Mouse (Mus musculus) CH12.LX (cell line): ENCODE measurements around the gene Akap10.

Experiments used
- CTCF ChIP-seq, 2 experiments: IDR thresholded peaks in 1 of 2; conservative IDR thresholded peaks in 1 of 2; 2 replicates each; pipeline ENCODE4 v1.5.1; 2011 to 2012; ENCODE audit warnings: low read depth in 2 of 2, low read length in 2 of 2, improper control_type of control experiment in 1 of 2, inconsistent platforms in 1 of 2, mild to moderate bottlenecking in 1 of 2, moderate library complexity in 1 of 2
- E2F4 ChIP-seq: IDR thresholded peaks from 2 replicates; pipeline ENCODE4 v1.6.1; 2011; ENCODE audit warnings: low read depth, low read length, improper control_type of control experiment; ENCODE audit not compliant: insufficient replicate concordance
- NELFE ChIP-seq: IDR thresholded peaks from 2 replicates; pipeline ENCODE4 v1.6.1; 2011; ENCODE audit warnings: low read depth, low read length, improper control_type of control experiment
- POLR2A ChIP-seq: IDR thresholded peaks from 2 replicates; pipeline ENCODE4 v1.6.1; 2011; ENCODE audit warnings: low read depth, mild to moderate bottlenecking, improper control_type of control experiment, low read length
- POLR2AphosphoS2 ChIP-seq: IDR thresholded peaks from 2 replicates; pipeline ENCODE4 v1.6.1; 2011; ENCODE audit warnings: low read depth, low read length, improper control_type of control experiment
- ZKSCAN1 ChIP-seq: IDR thresholded peaks from 2 replicates; pipeline ENCODE4 v1.6.1; 2012; ENCODE audit warnings: low read depth, inconsistent platforms, low read length, improper control_type of control experiment, borderline replicate concordance

GRCm38 (mm10) chr11:61967034-61967433, 37.0 kb upstream of the Akap10 start:
- TF ChIP-seq NELFE (no peak), CTCF (conservative IDR thresholded peaks at IDR 0.05 in 1 of 2, IDR thresholded peaks at IDR 0.05 in 1 of 2; ENCODE audit: low read depth in 2 of 2, low read length in 2 of 2) (no peak), POLR2A (no peak), E2F4 (no peak), ZKSCAN1 (no peak), POLR2AphosphoS2 (no peak)
